Mouse (Mus musculus): ENCODE data around the gene Epha8. TPM values are rescaled to one million over a fixed set of nuclear protein-coding genes. Genes with fewer than 3 reads are reported as not detected.

Gene Epha8
- total RNA-seq, 4 experiments from 2014 or later = 0.23 to 0.86 (median 0.59) TPM

DNA sequence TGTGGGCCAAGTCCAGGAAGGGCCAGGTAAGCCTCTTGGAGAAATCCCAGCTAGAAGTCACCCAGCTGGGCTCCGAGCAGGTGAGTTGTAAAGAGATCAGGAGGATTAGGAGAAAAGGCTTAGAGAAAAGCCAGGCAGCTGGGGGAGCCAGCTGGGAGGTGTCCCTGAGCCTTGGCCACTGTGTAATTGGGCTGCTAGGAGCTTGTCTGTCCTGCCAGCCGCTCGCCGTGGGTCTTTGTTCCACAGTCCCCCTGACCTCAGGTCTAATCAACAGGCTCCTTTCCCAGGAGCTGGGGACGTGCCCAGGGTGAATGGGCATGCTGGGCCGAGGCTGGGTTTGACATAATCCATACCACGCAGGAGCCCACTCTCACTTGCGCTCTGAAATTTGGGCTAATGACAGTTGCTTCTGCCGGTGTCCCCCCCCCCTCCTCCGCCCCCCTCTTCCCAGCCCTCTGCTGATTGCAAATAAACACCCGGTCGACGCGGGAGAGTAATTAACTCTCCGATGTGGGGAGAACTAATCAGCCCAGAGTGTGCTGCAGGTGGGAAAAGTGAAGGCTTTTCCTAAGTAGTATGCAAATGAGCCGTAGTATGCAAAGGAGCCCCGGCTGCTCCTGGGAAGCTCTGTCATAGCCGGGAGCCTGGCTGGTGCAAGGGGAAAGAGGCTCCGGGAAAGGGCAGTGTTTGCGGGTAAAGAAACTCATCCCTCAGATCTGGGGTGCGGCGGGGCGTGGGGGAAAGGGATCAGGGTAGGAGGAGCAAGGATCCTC is 51.7 kb downstream of the Epha8 start:
- no peak for DNase-seq

- no peak for DNase-seq
Measured at GRCm38 (mm10) chr4:136899154-136899553, 57.5 kb downstream of the Epha8 start.

DNA sequence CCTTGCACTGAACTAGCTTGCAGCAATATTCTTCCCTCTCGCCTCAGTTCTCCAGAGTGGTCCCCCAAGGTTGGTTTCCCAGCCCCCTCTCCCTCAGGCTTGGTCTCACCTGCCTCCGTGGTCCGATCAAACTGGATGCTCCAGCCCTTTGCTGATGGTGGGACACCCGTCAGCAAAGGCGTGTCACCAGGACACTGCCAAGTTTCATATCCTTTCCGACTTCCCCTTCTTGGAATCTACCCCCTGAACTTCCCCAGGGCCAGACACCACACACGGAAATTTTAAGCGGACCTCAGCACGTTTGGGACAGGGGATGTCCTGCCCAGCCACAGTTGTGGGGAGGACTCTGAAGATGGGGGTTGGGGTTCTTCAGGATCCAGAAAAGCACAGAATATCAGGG is 58.0 kb downstream of the Epha8 start, which contains the start of gene C1qa:
TSS of gene C1qa (minus strand) at position 167 of the 400 bp plus-strand sequence.
- DNase-seq = no peak

DNA sequence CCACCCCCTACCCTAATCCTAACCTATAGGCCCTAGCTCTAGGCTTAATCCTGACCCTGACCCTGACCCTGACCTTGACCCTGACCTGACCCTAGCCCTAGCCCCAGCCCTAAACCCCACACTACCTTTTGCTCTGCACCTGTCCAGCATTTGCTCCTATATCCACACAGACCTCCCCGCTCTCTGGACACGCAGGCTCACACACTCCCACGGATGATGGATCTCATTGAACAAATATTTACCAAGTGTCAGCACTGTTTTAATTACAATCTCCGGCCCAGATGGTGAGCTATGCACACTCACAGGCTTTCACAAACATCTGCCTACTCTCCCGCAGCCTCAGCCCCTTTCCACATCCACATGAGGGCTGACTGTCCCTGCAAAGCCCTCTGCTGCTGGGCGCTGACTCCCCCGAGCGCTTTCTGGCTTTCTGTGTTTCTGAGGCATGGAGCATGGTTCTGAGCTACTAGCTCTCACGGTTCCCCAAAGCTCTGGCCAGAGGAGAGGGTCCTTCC is 58.5 kb downstream of the Epha8 start:
- DNase-seq = no peak

- no peak for DNase-seq
Measured at GRCm38 (mm10) chr4:136896461-136896860, 60.2 kb downstream of the Epha8 start.

GRCm38 (mm10) chr4:136895861-136896260 is 60.8 kb downstream of the Epha8 start:
- no peak for DNase-seq

- DNase-seq = no peak
Measured at GRCm38 (mm10) chr4:136894821-136895220, 61.8 kb downstream of the Epha8 start.

DNA sequence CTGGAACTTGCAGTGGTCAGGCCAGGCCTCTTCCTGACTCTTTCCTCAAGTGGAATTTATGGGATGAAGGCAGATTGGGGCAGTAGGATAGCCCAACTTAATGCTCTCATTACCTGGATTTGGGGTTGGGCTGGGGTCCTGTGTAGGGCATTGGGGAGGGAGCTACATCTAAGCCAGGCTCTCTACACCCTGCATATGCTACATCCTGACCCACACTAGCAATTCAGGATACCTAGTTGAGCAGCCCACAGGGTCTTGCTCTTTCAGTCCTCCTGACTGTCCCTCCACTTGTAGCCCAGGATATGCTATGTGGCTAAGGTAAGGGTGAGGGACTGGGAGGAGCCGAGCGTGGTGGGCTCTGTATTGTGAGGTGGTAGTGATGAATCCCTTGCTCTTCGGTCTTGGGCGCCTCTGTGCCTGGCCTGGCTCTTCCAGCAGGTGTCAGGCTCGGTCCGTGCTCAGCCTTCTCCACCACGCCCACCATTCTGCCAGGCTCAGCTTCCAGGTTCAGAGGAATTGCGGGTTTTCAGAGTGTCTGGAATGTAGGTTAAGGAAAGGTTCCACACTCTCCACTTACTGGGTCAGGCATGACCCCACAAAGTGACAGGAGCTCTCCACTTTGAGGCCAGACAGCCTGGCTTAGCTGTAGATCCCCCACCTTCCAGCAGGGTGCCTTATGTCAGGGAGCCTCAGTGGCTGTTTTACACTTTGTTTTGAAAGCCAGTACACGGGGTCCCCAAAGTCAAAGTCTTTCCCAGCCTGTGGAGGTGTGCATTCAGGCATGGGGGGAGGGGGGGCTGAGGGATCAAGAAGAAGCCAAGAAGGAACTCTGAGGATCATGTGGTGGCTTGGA is 62.7 kb downstream of the Epha8 start:
- DNase-seq = no peak

DNA sequence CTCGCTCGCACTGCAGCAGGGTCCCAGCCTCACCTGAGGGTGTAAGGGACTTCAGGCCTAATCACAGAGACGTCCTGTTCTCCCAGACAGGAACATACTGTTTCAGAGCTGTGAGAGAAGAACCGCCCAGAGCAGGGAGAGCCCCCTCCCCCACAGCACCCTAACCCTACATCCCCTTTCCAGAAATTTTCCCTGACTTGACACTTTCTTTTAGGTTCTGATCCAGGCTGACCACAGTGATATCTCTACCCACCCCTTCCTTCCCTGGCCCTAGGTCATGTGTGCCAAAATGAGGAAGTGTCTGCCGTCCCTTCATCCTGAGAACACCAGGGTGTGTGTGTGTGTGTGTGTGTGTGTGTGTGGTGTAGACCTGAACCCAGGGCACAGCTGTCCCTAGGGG is 63.8 kb downstream of the Epha8 start, which contains the start of gene C1qc:
TSS of gene C1qc (minus strand) at position 255 of the 400 bp plus-strand sequence.
- no peak for DNase-seq

GRCm38 (mm10) chr4:136892371-136892770 is 64.2 kb downstream of the Epha8 start:
- no peak for DNase-seq

GRCm38 (mm10) chr4:136891115-136891514 is 65.5 kb downstream of the Epha8 start:
- DNase-seq = no peak

- no peak for DNase-seq
Measured at GRCm38 (mm10) chr4:136889981-136890380, 66.6 kb downstream of the Epha8 start.

GRCm38 (mm10) chr4:136887714-136888113 is 68.9 kb downstream of the Epha8 start:
- no peak for DNase-seq

DNA sequence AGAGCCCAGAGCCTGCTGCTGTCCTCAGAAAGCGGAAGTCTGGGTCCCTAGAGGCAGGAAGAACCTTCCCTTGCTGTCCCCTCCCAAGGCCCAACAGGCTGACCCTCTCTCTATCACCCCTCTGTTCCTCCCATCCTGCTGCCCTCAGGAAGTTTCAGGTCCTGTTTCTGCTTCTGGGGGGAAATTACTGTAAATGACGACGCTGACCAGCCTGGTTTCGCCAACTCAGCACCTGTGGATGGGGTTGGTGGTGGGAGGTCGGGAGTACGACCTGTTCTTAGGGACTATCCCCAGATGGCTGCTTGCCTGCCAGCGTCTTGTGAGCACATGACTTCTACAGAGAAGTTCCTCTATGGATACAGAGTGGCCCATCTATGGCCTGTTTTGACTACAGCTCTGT is 70.5 kb downstream of the Epha8 start, which contains the start of gene C1qb:
TSS of gene C1qb (minus strand) at position 87 of the 400 bp plus-strand sequence.
- DNase-seq = no peak

Other genes with a start within 250 kb of the Epha8 start
- 10 to 100 TPM; 20.6 to 36.8 (median 29.4) TPM for gene Ephb2, start 120.8 kb downstream of the Epha8 start, total RNA-seq (2022)
- gene C1qb, start 70.6 kb downstream of the Epha8 start, total RNA-seq (2022) = 100 to 1,000 TPM in 2 of 4 experiments, 10 to 100 TPM in 2; 63.2 to 103 (median 86.1) TPM
- gene C1qc, start 63.8 kb downstream of the Epha8 start, total RNA-seq (2022) = 10 to 100 TPM; 45.8 to 82.2 (median 63.4) TPM
- gene C1qa, start 58.0 kb downstream of the Epha8 start, total RNA-seq (2022) = 10 to 100 TPM; 65.2 to 96.6 (median 77.6) TPM
- 10 to 100 TPM in 3 of 4 experiments, 1 to 10 TPM in 1; 8.0 to 16.0 (median 15.5) TPM for gene Zbtb40, start 92.0 kb upstream of the Epha8 start, total RNA-seq (2022)

All from adrenal gland, adult 8-10 months (tissue).